Mouse (Mus musculus) MN1 (cell line): ENCODE measurements at regions not wholly inside any gene's neighbourhood (a gene's known extent, or its start where the extent isn't known, plus 50 kb on each side); places are given as distances from the start of the nearest gene placed in this dataset.

Experiments
- DNase-seq: peaks from one replicate; pipeline ENCODE4 v3.0.0-alpha.2; 2016; ENCODE audit warnings: low spot score

DNA sequence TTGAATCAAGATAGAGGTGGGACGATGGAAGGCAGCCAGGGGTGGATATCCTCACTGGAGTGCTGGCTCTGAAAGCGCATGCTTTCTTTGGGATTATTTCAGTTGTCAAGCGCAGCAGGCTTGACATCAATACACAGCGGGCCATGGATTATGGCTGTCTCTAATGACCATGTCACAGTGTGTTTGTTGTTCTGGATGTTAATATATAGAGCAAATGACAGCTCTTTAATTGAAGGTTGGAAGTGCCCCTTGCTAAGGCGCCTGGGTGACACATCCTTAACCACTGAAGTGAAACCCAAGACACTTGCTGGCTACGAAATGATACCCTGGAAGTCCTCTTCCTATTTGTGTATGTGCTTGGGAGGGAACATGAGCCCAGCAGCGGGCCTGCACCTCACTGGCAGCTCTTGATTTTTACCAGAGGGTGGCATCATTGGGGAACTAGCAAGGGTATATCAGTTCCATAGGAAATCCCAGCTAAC, 200.5 kb upstream of the Rasgrp1 start:
- DNase-seq: no peak

DNA sequence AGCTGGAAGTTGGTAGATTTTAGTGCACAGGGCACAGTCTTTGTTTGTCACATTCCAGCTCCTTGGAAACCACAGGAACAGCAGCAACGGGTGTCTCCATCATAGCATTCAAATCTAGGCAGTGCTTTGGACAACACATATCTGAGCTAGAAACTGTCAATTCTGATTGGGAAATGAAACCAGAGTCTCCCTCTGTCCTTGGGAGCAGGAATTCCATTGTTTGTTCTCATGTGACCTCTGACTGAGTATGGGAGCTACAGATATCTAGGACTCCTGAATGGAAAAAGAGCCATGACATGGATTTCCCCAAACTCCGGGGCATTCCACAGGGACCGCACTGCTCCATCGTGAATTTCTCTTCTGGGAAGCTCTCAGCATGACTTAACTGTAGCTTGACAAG, 205.5 kb upstream of the Rasgrp1 start:
- no peak for DNase-seq

DNA sequence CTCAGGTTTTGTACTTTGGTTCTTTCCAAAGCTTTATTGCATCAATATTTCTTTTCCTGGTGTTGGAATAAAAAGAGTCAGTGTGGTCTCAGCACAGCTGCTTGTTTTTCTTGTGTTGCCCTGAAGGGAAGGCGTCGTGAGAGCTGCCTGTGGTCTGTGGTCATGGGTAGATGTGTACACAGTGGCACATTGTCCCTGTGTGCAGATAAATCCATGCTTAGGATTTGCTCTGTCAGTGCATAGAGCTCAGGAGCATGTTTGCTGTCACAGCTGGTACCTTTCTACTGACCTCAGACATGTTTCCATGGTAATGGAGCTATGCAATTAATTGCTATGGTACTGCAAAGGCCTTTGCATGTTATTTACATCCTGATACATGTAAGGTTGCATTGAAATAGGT, 213.5 kb upstream of the Rasgrp1 start:
- no peak for DNase-seq

DNA sequence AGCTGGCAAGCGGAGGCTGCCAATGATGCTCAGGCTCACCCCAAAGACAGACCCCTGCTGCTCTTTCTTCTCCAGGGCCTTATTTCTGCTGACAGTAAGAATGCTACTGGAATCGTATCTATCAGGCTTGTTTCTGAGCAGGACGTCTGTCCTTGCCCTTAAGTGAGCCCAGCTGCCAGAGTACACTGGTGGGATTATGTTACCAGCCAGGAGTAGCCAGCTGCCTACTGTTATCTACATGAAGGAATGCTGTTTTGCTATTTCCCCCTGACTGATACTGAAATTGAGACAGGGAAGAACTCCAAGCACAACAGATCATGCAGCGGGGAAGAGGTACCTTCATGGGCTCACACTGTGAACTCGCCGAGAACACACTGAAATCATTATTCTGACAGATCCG, 228.2 kb upstream of the Rasgrp1 start:
- no peak for DNase-seq

DNA sequence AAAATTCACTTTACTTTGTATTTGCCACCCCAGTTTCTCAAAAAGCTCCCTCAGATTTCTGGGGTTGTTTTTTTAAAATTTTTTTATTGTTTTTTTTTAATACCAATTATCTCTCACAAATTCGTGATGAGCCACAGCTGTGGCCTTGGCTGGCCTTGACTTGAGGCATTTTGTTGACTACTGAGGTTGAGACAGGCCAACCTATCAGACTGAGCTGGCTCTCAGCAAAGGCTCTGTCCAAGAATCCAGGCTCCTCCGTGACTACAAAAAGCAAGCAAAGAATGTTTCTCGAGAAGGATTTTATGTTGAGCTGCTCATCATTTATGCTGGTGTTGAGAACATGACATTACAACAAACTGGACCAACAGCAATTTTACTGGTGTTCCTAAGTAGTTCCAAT, 244.6 kb upstream of the Rasgrp1 start:
- no peak for DNase-seq

DNA sequence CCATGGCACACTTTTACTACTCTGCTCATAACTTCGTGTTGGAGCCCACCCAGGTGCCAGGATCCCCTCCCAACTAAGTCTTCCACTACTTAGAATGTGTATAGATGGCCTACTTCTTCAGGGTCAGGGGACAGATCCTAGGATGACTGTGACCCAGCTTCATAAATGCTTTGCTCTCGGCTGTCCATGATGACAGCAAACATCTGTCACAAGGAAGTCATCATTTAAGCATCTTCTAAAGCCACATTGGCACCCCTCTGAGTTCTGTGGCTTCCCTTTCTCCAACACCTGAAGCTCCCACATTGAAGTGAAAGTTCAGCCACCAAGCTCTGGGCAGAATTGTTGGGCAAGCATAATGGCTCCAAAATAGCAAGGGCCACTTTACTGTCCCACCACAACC, 252.2 kb upstream of the Rasgrp1 start:
- DNase-seq: no peak

DNA sequence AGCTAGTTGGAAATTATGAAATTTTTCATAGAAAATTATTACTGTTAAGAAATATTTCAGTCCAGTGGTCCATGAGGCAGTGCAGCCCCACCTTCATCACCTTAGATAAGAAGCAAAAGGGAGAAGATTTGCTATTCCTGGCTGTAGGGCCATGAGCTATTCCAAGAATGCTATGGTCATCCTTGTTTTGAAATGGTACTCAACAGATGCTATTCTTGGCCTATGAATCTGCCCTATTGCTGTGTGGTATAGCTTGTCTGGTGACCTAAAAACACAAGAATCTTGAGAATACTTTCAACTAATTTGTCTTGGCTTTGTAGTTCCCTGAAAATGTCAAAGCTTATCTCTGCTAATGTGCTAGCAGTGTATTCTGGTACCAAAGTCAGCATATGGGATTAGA, 254.8 kb upstream of the Rasgrp1 start:
- no peak for DNase-seq

DNA sequence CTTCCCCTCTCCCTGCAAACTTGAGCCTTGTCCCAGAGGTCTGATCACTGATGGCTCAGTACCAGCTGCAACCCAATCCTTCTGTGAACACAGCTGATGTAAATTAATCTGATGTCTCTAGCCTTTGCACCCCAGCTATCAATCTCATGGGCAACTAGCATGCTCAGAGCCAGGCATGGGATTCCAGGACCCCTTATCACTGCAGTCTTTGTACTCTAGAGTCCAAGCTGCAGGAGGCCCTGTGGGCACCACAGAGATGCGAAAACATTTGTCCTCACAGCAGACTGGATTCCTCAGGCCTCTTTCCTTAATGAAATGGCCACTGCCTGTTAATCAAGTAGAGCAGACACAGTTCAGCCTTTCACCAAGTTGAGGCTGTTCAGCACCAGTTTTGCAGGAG, 272.0 kb upstream of the Rasgrp1 start:
- no peak for DNase-seq

DNA sequence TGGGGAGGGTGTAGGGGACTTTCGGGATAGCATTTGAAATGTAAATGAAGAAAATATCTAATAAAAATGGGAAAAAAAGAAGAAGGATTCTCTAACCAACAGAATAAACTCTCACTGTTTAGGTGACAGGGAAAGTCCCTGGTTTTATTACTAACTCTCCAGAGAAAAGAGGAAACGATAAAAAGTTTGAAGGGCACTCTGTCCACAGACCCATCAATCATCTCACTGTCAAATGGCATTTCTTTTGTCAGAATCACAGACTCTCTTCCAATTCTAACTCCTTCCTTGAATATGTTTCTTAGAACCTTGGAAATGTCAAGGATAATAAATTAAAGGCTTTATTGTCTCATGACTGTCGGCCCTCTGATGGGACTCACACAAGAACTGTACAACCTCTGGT, 275.3 kb upstream of the Rasgrp1 start:
- DNase-seq: no peak

DNA sequence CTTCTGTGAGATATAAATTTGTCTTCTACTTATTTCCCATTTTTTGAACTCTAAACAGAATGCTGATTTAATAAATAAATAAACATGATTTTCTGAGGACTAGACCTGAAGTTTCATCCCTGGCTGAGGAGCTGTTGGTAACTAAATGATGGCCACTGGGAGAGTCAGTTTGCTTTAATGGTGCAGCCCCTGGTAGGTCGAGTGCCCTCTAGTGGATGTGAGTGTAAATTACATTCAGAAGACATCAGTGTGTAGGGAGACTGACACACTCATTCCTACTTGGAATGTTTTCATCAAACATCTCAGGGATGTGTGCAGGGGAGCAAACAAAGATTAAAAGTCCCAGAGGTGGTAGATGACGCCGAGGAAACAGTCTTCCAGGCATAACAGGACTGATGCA, 281.2 kb upstream of the Rasgrp1 start:
- no peak for DNase-seq

DNA sequence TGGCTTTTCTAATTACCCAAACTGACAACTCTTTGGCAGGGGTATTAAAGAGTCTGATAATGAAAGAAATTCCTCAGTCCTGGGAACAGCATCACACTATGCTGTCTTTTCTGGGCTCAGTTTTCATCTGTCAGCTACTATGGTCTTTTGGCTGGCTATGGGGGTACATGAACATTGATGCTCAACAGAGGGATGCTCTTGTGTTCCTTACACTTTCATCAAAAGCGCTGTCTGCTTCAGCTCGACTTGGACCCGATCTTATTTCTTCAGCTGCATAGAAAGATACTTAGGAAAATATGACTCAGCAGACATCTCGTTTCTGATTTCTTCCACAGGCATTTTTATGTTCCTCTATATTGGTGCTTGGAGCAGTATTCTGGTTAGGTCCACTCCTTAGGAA, 292.1 kb upstream of the Rasgrp1 start:
- DNase-seq: no peak

DNA sequence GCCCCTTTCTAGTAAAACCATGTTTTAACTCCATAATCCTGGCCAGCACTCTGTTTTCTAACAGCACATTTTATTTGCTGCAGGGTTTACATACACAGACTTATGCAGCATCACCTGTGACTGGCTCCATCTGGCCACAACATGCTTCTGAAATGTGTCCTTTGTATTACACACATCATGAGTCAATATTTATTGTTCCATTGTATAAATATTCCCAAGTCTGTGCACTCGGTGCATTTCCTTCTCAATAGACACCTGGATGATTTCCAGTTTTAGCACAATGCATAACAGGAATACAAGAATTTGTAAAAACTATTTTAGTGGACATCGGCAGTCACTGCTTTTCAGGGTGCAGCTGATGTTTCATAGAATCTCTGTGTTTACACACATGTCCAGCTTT, 294.6 kb upstream of the Rasgrp1 start:
- DNase-seq: no peak

DNA sequence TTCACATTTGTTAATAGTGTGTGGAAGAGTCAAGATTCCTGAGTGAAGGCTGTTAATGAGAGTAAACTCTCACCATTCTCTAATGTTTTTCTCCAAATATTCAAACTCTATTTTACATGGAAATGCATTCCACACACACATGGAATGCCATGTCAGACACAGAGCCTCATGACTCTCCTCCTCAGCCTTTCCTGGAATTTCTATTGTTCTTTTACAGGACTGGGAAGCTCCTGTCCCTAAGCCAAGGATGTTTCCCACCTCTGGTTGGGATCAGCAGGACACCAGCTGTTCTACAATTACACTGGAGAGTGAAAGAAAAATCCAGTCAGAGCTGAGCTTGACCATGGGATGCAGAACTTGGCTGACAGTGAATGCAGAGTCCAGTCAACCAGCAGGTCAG, 309.3 kb upstream of the Rasgrp1 start:
- no peak for DNase-seq

DNA sequence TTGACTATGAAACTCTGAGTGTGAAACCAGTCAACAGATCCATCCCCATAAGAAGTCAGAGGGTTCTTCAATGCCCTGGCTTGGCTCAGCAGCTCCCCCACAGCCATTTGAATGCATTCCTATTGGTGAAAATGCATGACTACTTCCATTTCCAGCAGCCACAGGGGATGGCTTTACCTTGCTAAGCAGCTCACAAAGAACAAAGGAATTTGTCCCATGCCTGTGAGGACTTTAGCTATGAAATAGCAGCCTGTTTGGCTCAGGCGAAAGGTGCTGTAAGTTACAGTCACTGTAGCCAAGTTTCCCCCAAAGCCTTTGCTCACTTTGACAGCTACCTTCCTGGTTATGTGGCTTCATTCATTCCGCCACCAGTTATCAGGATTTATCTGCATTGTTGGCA, 309.8 kb upstream of the Rasgrp1 start:
- no peak for DNase-seq

DNA sequence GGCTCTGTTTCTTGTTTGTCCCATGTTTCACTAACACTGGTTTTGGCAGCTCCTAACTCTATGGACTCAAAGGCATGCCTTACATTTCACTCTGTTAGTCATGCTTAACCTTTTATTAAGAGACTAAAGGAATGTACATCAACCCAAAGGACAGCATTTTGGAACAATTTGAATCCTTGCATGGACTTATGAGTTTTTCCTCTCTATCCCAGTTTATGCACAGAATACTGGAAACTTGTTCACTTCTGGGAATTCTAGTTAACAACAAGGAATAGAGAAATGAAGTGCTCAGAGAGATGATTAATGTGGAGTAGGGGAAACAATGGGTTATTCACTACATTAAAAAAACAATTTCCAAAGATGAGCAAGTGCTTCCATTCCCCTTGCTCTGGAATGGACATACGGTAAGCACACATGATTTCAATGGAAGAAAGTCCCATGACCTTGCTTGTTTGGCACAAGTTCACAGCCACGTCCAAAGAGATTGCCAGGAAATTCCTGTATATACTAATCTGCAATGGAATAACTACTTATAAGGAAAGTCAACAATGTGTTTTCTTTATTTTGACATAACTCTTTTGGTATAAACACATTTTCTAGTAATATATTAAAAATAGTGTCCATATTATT, 313.9 kb upstream of the Rasgrp1 start:
- DNase-seq: no peak

DNA sequence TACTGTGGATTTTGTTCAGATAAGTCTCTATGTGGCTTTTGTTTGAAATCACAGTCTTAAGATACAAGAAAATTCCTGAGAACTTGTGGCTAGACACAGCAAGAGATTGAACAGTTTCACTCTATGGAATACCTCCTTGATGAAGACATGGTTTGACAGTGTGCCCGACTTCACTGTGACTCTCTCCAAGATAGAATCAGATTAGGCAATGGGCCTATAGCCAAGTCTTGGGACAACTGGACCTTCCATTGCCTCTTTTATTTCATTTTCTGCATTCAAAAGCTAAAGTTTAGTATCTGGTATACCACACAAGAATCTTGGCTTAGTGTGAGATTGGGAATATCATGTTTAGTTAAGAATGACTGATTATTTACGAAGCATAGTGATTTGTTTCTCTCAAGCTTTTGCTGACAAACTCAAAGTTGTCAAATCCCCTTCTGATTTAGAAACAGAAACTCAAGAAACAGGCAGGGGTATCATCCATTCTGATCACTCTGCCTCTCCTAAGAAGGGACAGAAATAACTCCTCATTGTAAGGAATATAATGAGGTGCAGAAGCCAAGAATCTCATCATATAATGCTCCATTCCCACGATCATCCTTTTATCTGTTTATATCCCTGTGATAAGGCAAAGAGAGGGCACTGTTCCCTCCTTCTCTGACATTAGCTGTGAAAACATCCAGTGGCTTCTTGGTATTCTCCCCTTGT, 317.6 kb upstream of the Rasgrp1 start:
- DNase-seq: no peak

DNA sequence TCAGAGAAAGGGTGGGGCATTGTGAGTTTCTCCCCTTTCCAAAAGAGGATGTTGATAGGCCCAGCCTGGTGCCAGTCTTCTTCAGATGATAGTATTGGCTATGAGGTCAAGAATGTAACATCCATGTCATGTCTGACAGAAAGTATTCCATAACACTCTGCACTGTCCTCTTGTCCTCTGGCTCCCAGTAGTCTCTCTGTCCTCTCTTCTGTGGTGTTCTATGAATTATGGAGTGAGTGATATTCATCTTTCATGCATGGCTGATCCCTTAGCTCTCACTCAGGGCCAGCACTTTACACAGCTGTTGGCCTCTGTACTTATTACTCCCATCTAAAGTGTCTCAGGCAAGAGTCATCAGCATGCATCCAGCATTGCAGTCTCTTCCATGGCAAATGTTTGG, 319.9 kb upstream of the Rasgrp1 start:
- no peak for DNase-seq

DNA sequence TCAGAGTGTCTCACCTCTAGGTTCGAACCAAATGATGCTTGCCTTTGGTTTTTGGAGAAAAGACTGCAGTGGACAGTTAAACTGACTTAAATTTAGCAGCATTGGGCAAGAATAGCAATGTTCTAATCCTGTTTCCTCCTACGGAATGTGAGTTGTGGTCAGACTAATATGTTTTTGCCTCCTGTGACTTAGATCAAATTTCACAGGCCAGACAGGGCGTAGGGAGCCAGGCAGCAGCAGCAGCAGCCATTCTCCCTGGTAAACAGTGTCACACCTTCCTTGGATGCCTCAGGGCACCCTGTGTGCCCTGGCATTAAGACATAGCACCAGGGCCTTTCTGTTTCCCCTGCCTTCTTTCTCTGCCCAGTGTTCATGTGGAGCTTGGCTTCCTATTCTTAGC, 323.7 kb upstream of the Rasgrp1 start:
- no peak for DNase-seq

DNA sequence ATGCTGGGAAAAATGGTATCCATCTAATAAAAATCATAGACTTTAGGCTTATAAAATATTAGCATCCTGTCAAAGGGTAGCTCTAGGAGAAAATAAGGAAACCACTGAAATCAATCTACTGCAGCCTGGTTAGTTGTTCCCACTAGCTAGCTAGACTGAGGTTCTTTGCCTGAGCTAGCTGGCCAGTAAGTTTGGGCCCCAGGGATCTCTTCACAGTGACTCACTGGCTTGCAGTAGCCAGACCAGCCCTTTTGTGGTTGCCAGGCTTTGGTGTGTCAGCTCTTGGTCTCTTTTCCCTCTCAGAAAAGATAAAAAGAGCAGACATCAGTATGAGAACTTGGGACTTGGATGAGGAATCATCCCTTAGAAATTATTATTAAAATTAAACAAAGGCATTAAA, 325.3 kb upstream of the Rasgrp1 start:
- DNase-seq: no peak

DNA sequence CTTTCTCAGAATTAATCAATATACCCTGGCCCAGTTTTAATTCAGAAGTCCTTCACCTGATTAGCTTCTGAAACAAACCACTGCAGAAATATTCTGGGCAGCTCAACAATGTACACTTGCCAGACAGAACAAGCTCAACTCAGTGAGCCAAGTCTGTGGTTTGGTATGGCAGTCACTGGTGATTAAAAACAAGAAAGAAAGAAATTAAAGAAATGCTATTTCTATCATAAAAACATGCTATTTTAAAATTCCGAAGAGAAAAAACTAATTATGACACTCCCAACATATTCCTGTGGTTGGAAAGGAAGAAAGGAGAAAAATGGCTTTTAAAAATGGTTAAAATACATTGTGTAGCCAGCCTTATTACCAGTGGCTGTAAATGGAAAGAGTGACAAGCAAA, 332.1 kb upstream of the Rasgrp1 start:
- DNase-seq: no peak

DNA sequence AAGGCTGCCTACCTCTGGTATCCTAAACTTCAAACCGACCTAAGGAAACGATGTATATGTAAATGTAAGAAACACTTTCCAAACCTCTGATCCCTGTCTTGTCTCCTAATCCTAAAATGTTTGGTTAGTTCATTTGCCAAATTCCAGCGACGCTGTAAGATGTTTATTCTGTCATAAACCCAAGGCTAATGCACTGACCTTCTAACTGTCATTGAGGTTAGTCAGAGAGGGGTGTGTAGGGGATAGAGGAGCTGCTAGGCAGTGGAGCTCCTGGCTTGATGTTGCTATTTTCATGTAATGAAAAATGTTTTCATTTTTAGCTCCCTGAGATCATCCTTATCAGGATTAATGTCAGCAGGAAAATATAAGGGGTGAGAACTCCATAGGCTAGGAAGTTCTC, 335.8 kb upstream of the Rasgrp1 start:
- DNase-seq: no peak

DNA sequence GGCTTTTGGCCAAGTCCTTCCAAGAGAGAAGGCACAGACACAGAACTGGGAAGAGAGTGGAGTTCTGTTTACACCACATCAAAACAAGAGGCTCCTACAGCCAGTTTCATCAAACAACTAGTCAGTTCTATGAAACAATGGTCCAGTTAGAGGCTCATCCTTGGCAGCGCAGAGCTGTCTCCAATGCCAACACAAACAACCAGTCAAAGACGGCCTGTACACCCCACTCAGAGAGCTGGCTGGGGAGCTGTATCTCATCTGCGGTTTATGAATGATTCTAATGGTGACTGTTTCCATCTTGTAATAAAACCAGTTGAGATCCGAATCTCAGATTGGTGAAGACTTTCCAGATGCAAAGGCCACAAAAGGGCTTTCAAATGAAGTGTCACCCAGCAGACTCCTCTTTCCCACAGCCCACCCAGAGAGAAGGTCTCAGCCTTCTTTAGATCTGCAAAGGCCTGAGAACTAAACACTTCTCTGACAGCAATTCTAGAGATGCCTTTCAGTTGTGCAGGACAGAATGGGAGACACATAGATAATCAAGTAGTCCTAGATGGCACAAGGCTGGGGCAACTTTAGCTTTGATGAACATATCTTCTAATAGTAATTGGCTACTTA, 343.1 kb upstream of the Rasgrp1 start:
- no peak for DNase-seq

DNA sequence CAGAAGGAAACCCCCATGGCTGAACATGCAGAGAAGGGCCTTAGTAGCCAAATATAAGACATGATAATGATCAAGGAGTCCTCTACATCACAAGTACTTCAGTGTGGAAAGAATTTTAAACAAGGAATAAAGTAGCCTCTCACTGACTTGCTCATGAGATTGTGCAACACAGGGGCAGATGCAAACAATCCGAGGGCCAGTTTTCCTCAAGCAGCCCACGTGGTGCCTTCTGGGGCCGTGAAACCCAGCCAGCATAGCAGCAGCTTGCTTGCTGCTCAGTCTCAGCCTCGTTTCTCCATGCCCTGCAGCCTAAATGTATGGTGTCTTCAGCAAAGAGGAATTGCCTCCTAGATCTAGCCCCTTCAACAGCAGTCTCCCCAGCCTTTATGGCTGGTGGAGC, 350.7 kb upstream of the Rasgrp1 start:
- no peak for DNase-seq
